Mouse (Mus musculus) midbrain, embryonic 16.5 days (tissue): ENCODE measurements around the gene Vmn1r5. TPM values are rescaled to one million over a fixed set of nuclear protein-coding genes. Genes with fewer than 3 reads are reported as not detected.
"Not testable (repeated sequence)": the region's sequence is repeated elsewhere in the genome, so short reads cannot be mapped to it uniquely, and the experiment has no call there.

Source experiments
- ATAC-seq: fragments of 200-750 bp; cut with Nextera tagmentation; 2 replicates; pipeline ENCODE4 v1.8.0; 2017; ENCODE audit warnings: moderate TSS enrichment
- H3K27ac ChIP-seq: fragments of 300-500 bp; sonication (generic); 2 replicates; pipeline ENCODE4 v1.5.1; 2014; ENCODE audit warnings: mild to moderate bottlenecking, low read length, mixed read lengths
- H3K27me3 ChIP-seq: fragments of 300-500 bp; sonication (generic); 2 replicates; pipeline ENCODE4 v1.6.1; 2014; ENCODE audit warnings: low read depth, low read length, mixed read lengths; ENCODE audit not compliant: control insufficient read depth, insufficient read depth
- H3K36me3 ChIP-seq: fragments of 300-500 bp; sonication (generic); 2 replicates; pipeline ENCODE4 v1.6.1; 2014; ENCODE audit warnings: mild to moderate bottlenecking, low read length, moderate library complexity, mixed read lengths; ENCODE audit not compliant: control insufficient read depth, insufficient read depth
- H3K4me1 ChIP-seq: fragments of 300-500 bp; sonication (generic); 2 replicates; pipeline ENCODE4 v1.6.1; 2014; ENCODE audit warnings: mild to moderate bottlenecking, low read length, mixed read lengths; ENCODE audit not compliant: control insufficient read depth, insufficient read depth
- H3K4me2 ChIP-seq: fragments of 300-500 bp; sonication (generic); 2 replicates; pipeline ENCODE4 v1.6.1; 2014; ENCODE audit warnings: mild to moderate bottlenecking, low read length, mixed read lengths
- H3K4me3 ChIP-seq: fragments of 300-500 bp; sonication (generic); 2 replicates; pipeline ENCODE4 v1.5.1; 2014; ENCODE audit warnings: low read depth, mild to moderate bottlenecking, low read length, moderate library complexity, mixed read lengths
- H3K9ac ChIP-seq: fragments of 300-500 bp; sonication (generic); 2 replicates; pipeline ENCODE4 v1.6.1; 2014; ENCODE audit warnings: low read depth, low read length, mixed read lengths
- H3K9me3 ChIP-seq: fragments of 300-500 bp; sonication (generic); replicated peaks from 2 replicates; pipeline ENCODE4 v1.6.1; 2014; ENCODE audit warnings: mild to moderate bottlenecking, low read length, mixed read lengths; ENCODE audit not compliant: control insufficient read depth, poor library complexity, severe bottlenecking
- WGBS: fragments of 180-500 bp; shearing (Covaris S2); extraction: QIAGEN DNeasy Blood & Tissue Kit; methylation state at CpG from one replicate; pipeline ENCODE4 v1.1.7; 2014; 5-methylcytosine and 5-hydroxymethylcytosine counted together
- polyA plus RNA-seq: library from polyadenylated mRNA; unstranded; fragments of >200 nt; fragmentation: Nextera tagmentation; extraction: Ambion mirVana; gene quantifications from 2 replicates; pipeline ENCODE4 v1.2.1, GENCODE M21; 2015

Vmn1r5 gene
- polyA plus RNA-seq, 1 experiment from 2014 or later = not detected

DNA sequence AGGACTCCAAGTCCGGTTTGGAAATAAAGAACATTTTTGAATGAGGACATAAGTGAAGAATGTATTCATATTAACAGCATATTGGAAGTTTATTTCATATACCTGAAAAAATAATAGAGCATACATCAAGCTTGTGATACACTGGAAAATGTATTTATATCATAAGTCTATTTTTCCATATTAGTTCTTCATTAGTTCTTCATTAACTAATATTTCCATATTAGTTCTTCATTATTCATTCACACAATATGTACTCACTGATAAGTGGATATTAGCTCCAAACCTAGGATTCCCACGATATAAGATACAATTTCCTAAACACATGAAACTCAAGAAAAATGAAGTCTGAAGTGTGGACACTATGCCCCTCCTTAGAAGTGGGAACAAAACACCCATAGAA is 55.2 kb downstream of the Vmn1r5 start, which contains the start of gene Vmn1r7:
TSS of gene Vmn1r7 (minus strand) at position 101 of the 400 bp plus-strand sequence.
- H3K9me3 ChIP-seq, H3K4me3 ChIP-seq, ATAC-seq, H3K4me2 ChIP-seq, H3K27me3 ChIP-seq, H3K4me1 ChIP-seq, H3K27ac ChIP-seq, H3K9ac ChIP-seq, H3K36me3 ChIP-seq: not testable (repeated sequence)
- 91% methylated on average over 2 of the region's 2 CpGs for WGBS

DNA sequence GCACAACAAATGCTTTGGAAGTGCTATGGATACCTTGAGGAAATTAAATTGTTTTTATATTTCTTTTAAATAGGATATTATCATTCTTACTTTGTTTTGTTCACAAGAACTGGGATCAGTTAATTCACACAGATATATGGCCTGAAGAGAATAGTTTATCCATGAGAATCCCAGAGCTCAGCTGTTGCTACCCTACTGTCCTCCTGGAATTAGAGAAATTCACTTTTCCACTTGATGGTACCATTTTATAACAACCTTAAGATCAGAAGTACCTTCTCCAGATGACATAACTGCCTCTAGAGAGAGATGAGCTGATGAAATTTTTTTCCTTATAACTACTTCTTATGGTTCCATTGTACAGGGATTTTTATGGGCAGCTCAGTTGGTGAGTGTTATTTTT is 61.9 kb downstream of the Vmn1r5 start, which contains the start of gene Vmn1r8:
TSS of gene Vmn1r8 (plus strand) at position 301 of the 400 bp plus-strand sequence.
- no peaks in the 10 kb centered on the region for H3K9me3 ChIP-seq
- no peak within 1 kb of the TSS for H3K4me2 ChIP-seq
- ATAC-seq = no peak
- H3K4me1 ChIP-seq = no peaks in the 10 kb centered on the region
- no peak within 1 kb of the TSS for H3K9ac ChIP-seq
- H3K27me3 ChIP-seq = no peaks in the 10 kb centered on the region
- H3K4me3 ChIP-seq = no peak within 1 kb of the TSS
- no peak within 1 kb of the TSS for H3K27ac ChIP-seq
- H3K36me3 ChIP-seq = no peaks in the 10 kb centered on the region

DNA sequence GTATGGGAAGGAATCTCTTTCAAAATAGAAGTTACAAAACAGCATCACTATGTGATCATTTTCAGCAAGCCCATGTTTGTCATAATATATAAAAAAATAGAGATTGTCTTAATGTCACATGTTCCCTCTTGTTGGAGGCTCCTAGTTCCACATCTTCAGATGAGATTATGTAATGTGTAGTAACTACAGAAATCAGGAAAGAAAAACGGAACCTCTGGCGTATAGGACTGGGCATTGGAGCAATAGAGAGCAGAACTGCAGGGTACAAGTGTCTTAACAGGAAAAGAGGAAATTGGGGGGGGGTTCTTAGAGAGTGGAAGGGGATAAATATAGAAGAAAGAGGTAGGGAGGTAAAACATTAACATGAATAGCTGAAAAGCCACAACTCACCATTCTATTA is 64.6 kb downstream of the Vmn1r5 start:
- no peak for ATAC-seq
- 95% methylated on average over 2 of the region's 2 CpGs for WGBS

More for the DNA sequence above, 64.6 kb downstream of the Vmn1r5 start:
- Histone ChIP-seq H3K4me2 (no peak overlapping the region), H3K9ac (no peak overlapping the region), H3K4me1 (no peaks in the 10 kb centered on the region), H3K27me3 (no peaks in the 10 kb centered on the region), H3K9me3 (no peaks in the 10 kb centered on the region), H3K36me3 (no peaks in the 10 kb centered on the region), H3K4me3 (no peak overlapping the region), H3K27ac (no peak overlapping the region)

Other genes starting within 250 kb of the Vmn1r5 start
- gene Kbtbd2, start 172.5 kb upstream of the Vmn1r5 start, polyA plus RNA-seq = 23.9 and 29.4 TPM in 2 replicates
- gene Fkbp9, start 138.2 kb upstream of the Vmn1r5 start, polyA plus RNA-seq = 27.7 and 30.8 TPM in 2 replicates
- 181 and 186 TPM in 2 replicates for gene Nt5c3, start 46.3 kb upstream of the Vmn1r5 start, polyA plus RNA-seq
- gene Vmn1r4, start 46.3 kb upstream of the Vmn1r5 start, polyA plus RNA-seq = 0.76 and 0.92 TPM in 2 replicates
- not detected in 2 replicates for gene Vmn1r6, start 27.0 kb downstream of the Vmn1r5 start, polyA plus RNA-seq
- gene Vmn1r7, start 55.1 kb downstream of the Vmn1r5 start, polyA plus RNA-seq = not detected in 2 replicates
- gene Vmn1r8, start 62.0 kb downstream of the Vmn1r5 start, polyA plus RNA-seq = not detected in 2 replicates
- not detected in 2 replicates for gene Vmn1r9, start 96.5 kb downstream of the Vmn1r5 start, polyA plus RNA-seq
- not detected in 2 replicates for gene Vmn1r10, start 139.2 kb downstream of the Vmn1r5 start, polyA plus RNA-seq
- gene Vmn1r11, start 163.2 kb downstream of the Vmn1r5 start, polyA plus RNA-seq = not detected in 2 replicates
- gene Vmn1r12, start 186.6 kb downstream of the Vmn1r5 start, polyA plus RNA-seq = not detected in 2 replicates
- not detected in 2 replicates for gene Vmn1r13, start 233.0 kb downstream of the Vmn1r5 start, polyA plus RNA-seq